Mouse (Mus musculus) Patski (cell line): Measurements from ENCODE around the gene Gapt. TPM values are rescaled to one million over a fixed set of nuclear protein-coding genes. Genes with fewer than 3 reads are reported as not detected.
"Not testable (repeated sequence)": the region's sequence is repeated elsewhere in the genome, so short reads cannot be mapped to it uniquely, and the experiment has no call there.

ENCODE experiments used
- ATAC-seq: fragments of 100-300 bp; one replicate; pipeline ENCODE4 v1.8.0; 2021
- CTCF ChIA-PET: fragments of 350-600 bp; sonication (Branson Sonifier 250); formaldehyde crosslinking; loops from one replicate; lab custom pipeline; 2022; ENCODE audit warnings: inconsistent platforms; lab: Charles Lee
- POLR2A ChIA-PET: fragments of 350-600 bp; sonication (Branson Sonifier 250); formaldehyde crosslinking; loops from one replicate; lab custom pipeline; 2022; ENCODE audit warnings: antibody characterized with exemption, inconsistent platforms; lab: Charles Lee
- DNase-seq: peaks from one replicate; pipeline ENCODE4 v3.0.0-alpha.2; 2011; ENCODE audit warnings: low read depth, low spot score
- H3K27me3 ChIP-seq: fragments of 371-371 bp; one replicate; pipeline ENCODE4 v1.5.1; 2021
- CTCF ChIP-seq: fragments of 100-300 bp; IDR thresholded peaks from one replicate; pipeline ENCODE4 v1.5.1; 2021
- in situ Hi-C: fragments of 300-500 bp; cut with MboI; formaldehyde crosslinking; loops from 3 replicates; pipeline ENCODE4 v1.11.1; 2018; ENCODE audit warnings: low pct_unique_long_range_greater_than_20kb, mixed read lengths
- polyA plus RNA-seq: library from polyadenylated mRNA; unstranded; gene quantifications from one replicate; pipeline ENCODE4 v1.2.3, GENCODE M21; 2021

Gapt gene
- polyA plus RNA-seq, 1 experiment from 2014 or later = not detected

- H3K27me3 ChIP-seq = no peaks in the 10 kb centered on the region
- in situ Hi-C loops = loop anchor here (5.0 to 25.0 kb wide), 5 partner anchors 573 to 1868 kb away; no protein-coding TSS in a partner anchor
- no peak for DNase-seq
- peak; percentile 82 for ATAC-seq
- TF ChIP-seq CTCF = peak; percentile 75
- CTCF ChIA-PET = interaction anchor here (0.6 to 4.9 kb wide), 15 partner anchors 13 to 1031 kb away, joined by 3 to 58 read pairs (median 3); no protein-coding TSS in a partner anchor
- POLR2A ChIA-PET = interaction anchor here (0.8 to 1.6 kb wide), 11 partner anchors 58 to 1016 kb away, joined by 3 to 11 read pairs (median 3); no protein-coding TSS in a partner anchor
Measured at GRCm38 (mm10) chr13:110394291-110395178, 37.5 kb upstream of the Gapt start, which contains the start of gene Plk2. TSS of gene Plk2 (plus strand) at chr13:110395046.

GRCm38 (mm10) chr13:110392631-110393030, 35.6 kb upstream of the Gapt start:
- no peak for ATAC-seq
- ChIA-PET CTCF (interaction anchor here (0.9 to 4.9 kb wide), 15 partner anchors 9 to 1346 kb away, joined by 3 to 58 read pairs (median 5); no protein-coding TSS in a partner anchor), POLR2A (no interaction called here)
- in situ Hi-C loops = loop anchor here (5.0 to 25.0 kb wide), 4 partner anchors 752 to 1870 kb away; no protein-coding TSS in a partner anchor
- peaks cover 2% of the 10 kb centered on the region for H3K27me3 ChIP-seq
- TF ChIP-seq CTCF = no peak
- no peak for DNase-seq

- CTCF ChIA-PET = interaction anchor here (0.6 to 4.9 kb wide), 20 partner anchors 9 to 1347 kb away, joined by 3 to 58 read pairs (median 4); no protein-coding TSS in a partner anchor
- DNase-seq (no peak), ATAC-seq (no peak)
- in situ Hi-C loops = loop anchor here (5.0 to 25.0 kb wide), 4 partner anchors 753 to 1870 kb away; no protein-coding TSS in a partner anchor
- TF ChIP-seq CTCF = peak; percentile 67
- POLR2A ChIA-PET = no interaction called here
- peaks cover 6% of the 10 kb centered on the region for H3K27me3 ChIP-seq
Measured at GRCm38 (mm10) chr13:110392210-110392609, 35.2 kb upstream of the Gapt start.

DNA sequence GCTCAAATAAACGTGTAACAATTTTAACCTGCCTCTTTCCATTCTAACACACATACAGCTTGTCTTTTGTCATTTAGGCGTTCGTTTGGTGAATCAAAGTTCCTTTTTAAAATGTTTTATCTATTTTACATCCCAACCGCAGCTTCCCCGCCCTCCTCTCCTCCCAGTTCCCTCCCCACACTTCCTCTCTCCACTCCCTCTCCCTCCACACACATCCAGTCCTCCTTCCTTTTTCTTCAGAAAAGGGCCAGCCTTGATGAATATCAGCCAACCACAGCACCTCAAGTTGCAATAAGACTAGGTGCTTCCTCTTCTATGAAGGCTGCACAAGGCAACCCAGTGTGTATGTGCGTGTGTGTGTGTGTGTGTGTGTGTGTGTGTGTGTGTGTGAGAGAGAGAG, 27.5 kb upstream of the Gapt start:
- ChIA-PET CTCF (interaction anchor here (1.1 to 1.2 kb wide), 2 partner anchors 14 to 1028 kb away, joined by 3 read pairs; no protein-coding TSS in a partner anchor), POLR2A (no interaction called here)
- DNase-seq (no peak), ATAC-seq (no peak)
- TF ChIP-seq CTCF = no peak
- in situ Hi-C loops = loop anchor here (25.0 kb wide), 2 partner anchors 1353 to 1878 kb away; no protein-coding TSS in a partner anchor
- peaks cover 7% of the 10 kb centered on the region for H3K27me3 ChIP-seq

GRCm38 (mm10) chr13:110382447-110382901, 25.5 kb upstream of the Gapt start:
- ATAC-seq (no peak), DNase-seq (no peak)
- POLR2A ChIA-PET = no interaction called here
- CTCF ChIA-PET = interaction anchor here (1.2 to 3.0 kb wide), 6 partner anchors 9 to 1032 kb away, joined by 3 to 10 read pairs (median 5); no protein-coding TSS in a partner anchor
- H3K27me3 ChIP-seq = peaks cover 3% of the 10 kb centered on the region
- in situ Hi-C loops = loop anchor here (25.0 kb wide), 2 partner anchors 1355 to 1880 kb away; no protein-coding TSS in a partner anchor
- TF ChIP-seq CTCF = peak; percentile 13

GRCm38 (mm10) chr13:110369673-110370072, 12.7 kb upstream of the Gapt start:
- ChIA-PET POLR2A (no interaction called here), CTCF (no interaction called here)

DNA sequence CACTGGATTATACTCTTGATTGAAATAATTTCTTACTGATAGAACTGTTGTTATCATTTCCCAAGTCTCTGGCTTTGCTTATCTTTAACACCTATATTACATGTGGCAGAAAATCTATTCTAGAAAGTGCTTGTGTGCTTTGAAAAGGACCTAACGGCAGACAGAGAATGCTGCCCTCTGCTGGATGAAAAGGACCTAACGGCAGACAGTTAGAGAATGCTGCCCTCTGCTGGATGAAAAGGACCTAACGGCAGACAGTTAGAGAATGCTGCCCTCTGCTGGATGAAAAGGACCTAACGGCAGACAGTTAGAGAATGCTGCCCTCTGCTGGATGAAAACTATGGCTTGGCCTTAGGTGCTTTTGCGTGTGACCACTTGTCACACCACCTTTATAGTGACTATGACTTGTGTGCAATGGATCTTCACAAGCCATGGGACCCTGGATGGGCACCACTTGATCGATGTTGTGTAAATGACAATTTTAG, 11.6 kb upstream of the Gapt start:
- CTCF ChIA-PET = interaction anchor here (0.6 to 1.2 kb wide), 5 partner anchors 294 to 762 kb away, joined by 3 read pairs; no protein-coding TSS in a partner anchor
- peak; percentile 41 for TF ChIP-seq CTCF
- H3K27me3 ChIP-seq, DNase-seq, POLR2A ChIA-PET, ATAC-seq: not testable (repeated sequence)
- in situ Hi-C loops = loop anchor here (10.0 to 25.0 kb wide), 2 partner anchors 444 to 581 kb away; no protein-coding TSS in a partner anchor

More at GRCm38 (mm10) chr13:110369673-110370072, 12.7 kb upstream of the Gapt start:
- DNase-seq (no peak), ATAC-seq (no peak)
- H3K27me3 ChIP-seq = no peaks in the 10 kb centered on the region
- no peak for TF ChIP-seq CTCF
- in situ Hi-C loops = loop anchor here (10.0 to 25.0 kb wide), 2 partner anchors 445 to 582 kb away; no protein-coding TSS in a partner anchor

DNA sequence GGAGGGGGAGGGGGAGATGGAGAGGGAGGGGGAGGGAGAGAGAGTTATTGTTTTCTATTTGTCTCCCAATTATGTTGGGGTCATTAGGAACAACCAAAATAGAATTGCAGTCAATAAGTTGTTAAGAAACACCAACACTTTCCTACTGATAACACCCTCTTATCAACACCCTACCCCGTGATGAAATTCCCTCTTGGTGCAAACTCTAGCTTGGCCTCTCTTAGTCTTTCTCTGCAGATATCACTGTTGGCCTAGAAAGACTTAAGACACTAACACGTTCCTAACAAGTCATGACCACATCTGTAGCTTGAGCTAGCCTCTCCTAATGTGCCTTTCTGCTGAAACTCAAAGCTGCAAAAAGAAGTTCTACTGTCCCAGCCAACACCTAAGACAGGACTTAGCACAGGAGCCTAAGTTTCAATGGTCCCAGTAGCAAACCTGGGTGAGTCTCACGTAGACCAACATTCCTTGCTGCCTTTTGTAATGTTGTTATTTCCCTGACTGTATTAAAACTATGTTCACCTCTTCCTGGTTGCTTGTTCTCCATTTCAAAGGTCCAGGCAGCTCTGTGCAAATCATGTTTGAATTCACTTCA, 11.1 kb upstream of the Gapt start:
- CTCF ChIA-PET = interaction anchor here (0.6 to 1.2 kb wide), 5 partner anchors 293 to 762 kb away, joined by 3 read pairs; no protein-coding TSS in a partner anchor
- ATAC-seq (no peak), DNase-seq (no peak)
- POLR2A ChIA-PET = no interaction called here
- TF ChIP-seq CTCF = no peak
- in situ Hi-C loops = loop anchor here (10.0 to 25.0 kb wide), 2 partner anchors 443 to 581 kb away; no protein-coding TSS in a partner anchor
- peaks cover 7% of the 10 kb centered on the region for H3K27me3 ChIP-seq

- no peak for TF ChIP-seq CTCF
- H3K27me3 ChIP-seq = peaks cover 7% of the 10 kb centered on the region
- no peak for ATAC-seq
- in situ Hi-C loops = loop anchor here (10.0 to 25.0 kb wide), 2 partner anchors 442 to 579 kb away; no protein-coding TSS in a partner anchor
- DNase-seq = no peak
- POLR2A ChIA-PET = no interaction called here
- CTCF ChIA-PET = interaction anchor here (0.8 to 1.2 kb wide), 2 partner anchors 9 to 299 kb away, joined by 3 read pairs; no protein-coding TSS in a partner anchor
Measured at GRCm38 (mm10) chr13:110366477-110366876, 9.5 kb upstream of the Gapt start.
